In the genomic region with DNA sequence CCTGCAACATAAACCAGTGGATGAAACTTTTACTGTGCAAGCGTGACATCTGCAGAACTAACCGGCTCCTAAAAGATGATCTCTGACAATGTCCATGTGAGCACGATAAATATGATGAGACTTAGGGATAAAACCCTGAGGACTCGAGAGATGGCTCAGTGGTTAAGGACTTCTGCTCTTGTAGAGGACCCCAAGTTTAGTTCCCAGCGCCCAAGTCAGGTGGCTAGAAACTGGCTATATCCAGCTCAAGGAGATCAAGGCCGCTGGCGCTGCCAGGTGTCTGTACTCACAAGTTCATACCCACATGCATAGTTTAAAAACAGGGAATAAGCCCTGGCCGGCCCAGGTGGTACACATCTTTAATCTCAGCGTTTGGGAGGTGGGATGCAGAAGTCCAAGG, we compare ENCODE assay signal across 15 mouse cellular contexts.
"Had no signal": no experiment of that assay in that cellular context is flagged by ENCODE, and none has a peak within 500 bp of the region (broad histone marks: within the 10 kb centered on the region; RNA-seq: fewer than 3 reads in every experiment).

No protein-coding gene starts in this region.

- DNase-seq: heart, postnatal 10 days; heart, postnatal 36 days; heart, postnatal 4 days; kidney, adult 11 months; kidney, adult 18-20 months; kidney, adult 2 months; kidney, adult 8-10 months; kidney, adult 9 months; kidney, postnatal 10 days; kidney, postnatal 14 days; kidney, postnatal 25 days; kidney, postnatal 36 days; kidney, postnatal 4 days; layer of hippocampus, adult 9-11 months; layer of hippocampus, postnatal 36 days had no signal
